Mouse (Mus musculus): Measurements from ENCODE around the gene Arl11.

Gene Arl11

DNA sequence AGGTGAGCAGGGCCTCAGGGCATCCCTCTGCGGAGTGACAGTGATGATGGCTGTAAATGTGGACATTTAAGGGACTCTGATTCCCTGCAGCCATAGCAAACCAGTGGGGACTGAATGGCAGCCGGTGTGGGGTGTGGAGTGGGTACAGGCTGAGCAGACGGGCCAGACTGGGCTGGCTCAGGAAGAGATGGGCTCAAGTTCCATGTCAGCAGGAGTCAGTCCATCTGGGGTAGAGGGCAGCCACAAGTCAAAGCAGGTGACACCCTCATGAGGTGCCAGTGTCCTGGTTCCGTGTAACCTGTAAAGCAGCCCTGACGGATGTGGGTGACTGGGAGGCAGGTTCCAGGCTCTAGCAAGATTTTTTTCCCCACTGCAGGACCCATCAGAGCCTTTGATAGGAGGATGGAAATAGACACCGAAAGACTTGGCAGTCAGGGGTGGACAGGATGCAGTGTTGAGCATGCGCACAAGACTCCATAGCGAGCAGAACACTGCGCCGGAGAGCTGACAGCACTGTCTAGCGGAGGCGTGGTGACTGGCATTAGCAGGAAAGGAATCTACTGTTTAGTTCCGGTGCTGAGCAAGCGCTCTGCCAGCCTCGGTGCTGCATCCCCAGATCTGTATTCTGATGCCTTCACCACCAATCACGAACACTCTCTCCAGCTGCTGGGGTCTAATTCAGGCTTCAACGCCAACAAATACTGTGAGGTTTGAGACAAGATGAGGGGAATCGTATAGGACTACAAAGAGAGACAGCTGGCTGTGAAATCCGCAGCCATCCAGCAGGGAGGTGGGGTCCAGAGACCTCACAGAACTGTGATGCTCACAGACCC lies 18.3 kb downstream of the Arl11 start:
- DNase-seq (ENCODE audit: extremely low read depth, insufficient read length, low spot score) = no peak

DNA sequence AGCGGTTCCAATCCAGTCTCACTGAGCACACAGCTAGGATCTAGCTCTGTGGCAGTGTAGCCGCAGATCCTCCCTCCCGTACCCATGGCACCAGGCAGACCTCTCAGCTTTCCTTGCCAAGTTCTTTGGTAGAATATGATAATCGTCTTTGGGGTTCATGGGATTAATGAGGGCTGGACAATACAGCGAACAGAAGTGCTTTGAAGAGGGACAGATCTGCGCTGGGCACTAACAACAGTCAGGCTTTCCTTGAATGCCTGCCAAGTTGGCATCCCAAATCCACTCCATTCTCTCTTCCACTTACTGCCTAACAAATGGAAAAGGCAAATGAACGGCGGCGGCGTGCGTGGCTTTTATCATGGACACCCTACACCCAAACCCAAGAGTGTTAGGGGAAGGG lies 21.0 kb downstream of the Arl11 start:
- DNase-seq (ENCODE audit: extremely low read depth, insufficient read length, low spot score) = no peak

DNA sequence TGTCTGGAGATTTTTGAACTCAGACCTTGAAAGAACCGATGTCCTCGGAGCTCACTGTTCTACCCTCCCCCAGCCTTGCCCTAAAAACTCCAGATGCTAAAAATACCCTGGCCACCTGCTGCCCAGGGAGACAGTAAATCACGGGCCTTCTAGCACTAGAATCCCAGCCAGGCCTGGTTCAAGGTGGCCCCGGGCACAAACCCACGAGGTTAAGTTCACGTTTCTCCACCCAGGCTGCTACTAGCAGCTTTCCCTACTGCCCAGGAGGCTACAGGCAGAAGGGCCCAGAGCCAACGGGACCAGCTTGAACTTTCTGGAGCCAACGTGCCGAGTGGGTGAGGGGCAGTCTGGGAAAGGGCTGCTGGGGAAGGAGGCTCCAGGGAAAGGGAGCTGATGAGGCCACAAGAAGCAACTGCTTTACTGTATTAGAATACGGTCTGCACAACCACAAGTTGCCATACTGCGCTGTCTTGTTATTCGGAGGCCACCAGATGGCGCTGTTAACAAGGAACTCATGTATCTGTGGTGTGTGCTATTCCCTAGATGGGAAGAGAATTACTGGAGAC lies 21.5 kb downstream of the Arl11 start:
- DNase-seq (ENCODE audit: extremely low read depth, insufficient read length, low spot score) = peak; percentile 63

DNA sequence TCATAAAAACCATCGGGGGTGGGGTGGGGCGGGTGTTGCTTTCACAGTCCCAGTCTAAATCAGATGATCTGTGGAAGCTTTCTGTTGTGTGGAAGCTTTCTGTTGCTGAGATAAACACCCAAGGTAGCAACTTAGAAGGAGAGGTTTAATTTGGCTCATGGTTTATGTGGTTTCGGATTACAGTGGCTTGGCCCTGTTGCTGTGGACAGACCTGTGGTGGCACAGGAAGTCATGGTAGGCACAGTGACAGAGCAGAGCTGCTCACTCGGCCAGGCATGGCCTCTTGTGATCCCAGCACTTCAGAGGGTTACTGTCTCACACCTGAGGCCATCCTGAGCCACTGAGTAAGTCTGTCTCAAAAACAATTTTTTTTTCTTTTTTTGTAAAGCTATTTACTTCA lies 29.8 kb downstream of the Arl11 start:
- peak; percentile 22 for DNase-seq (ENCODE audit: extremely low read depth, insufficient read length, low spot score)

DNA sequence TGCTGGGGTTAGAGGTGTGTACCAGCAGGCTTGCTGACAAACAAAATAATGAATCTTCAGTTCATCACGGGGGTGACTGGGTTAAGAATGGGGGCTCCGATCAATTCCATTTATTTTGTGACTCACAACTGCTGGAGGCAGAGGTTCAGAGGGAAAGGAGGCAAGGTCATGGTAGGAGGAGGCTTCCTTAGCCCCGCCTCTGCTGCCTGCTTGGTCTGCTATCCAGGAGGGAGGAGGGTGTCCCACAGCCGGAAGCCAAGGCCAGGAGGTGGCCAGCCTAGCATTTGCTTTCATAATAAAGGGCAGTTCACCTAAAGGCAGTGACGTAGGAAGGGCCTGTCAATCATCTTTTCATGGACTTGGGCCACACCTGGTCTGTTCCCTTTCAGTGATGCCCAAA lies 35.0 kb downstream of the Arl11 start:
- DNase-seq (ENCODE audit: extremely low read depth, insufficient read length, low spot score) = no peak

DNA sequence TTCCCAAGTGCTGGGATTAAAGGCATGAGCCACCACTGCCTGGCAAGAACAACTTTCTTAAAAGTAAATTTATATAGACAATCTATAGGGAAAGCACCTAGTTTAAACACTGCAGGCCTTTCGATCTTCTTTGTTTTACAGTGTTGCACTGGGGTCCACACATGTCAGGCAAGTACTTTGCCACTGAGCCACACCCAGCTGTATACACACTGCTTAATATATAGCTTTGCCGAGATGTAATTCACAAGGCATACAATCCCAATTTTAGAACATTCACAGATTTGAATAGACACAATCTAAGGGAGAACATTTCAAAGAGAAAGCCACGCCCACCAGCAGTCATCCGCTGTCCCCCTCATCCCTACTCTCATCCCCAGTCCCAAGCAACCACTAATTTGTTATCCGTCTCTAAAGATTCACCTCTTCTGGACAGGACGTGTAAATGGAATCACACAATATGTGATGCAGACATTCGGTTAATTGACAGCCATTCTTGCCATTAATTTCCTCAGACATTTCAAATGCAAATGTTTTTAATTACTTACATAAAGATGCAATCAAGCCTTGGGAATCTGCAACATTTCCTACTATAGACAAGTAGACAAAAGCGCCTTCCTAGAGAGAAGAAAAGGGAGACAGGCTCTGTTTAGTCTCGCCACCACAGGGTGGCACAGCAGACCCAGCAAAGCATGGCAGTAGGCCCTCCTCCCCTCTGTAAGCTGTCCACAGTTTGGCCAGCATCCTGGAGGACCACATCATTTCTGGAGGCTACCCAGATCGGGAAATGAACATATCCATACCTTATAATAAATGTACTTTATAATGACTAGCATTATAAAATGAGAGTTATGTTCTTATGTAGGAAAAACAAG lies 37.5 kb downstream of the Arl11 start:
- no peak for DNase-seq (ENCODE audit: extremely low read depth, insufficient read length, low spot score)

DNA sequence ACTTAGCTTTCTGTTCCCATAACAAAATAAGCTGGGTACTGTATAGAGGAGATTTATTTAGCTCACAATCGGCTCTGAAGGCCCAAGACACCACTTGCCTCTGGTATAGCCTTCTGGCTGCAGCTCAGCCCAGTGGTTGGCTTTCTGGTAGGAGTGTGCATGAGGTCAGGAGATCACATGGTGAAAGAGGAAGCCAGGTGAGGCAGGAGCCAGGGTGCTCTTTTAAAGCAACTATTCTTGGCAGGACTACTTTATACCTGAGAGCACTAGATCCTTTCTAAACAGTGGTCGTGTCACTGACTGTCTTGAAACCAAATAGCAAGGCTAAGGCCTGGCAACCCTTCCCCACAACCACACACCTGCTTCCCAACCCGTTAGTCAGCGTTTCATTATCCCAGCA lies 40.3 kb downstream of the Arl11 start:
- DNase-seq (ENCODE audit: extremely low read depth, insufficient read length, low spot score) = no peak

DNA sequence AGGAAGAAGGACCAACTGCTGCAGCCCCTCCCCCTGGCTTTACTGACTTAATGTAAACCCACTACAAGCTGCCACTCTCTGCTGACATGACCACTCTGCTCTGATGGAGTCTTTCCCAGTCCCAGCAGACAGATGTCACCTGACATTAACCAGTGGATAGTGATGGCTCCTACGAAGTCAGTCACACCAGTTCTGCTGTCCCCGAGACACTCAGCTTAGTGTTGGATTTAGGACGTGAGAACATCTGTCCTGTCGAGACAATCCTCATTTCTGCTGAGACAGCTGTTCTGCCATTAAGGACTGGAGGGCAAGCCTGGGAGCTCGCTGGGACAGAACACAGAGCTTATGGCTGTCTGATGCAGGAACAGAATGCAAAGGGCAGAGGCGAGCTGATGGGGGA lies 41.3 kb downstream of the Arl11 start:
- DNase-seq (ENCODE audit: extremely low read depth, insufficient read length, low spot score) = no peak

DNA sequence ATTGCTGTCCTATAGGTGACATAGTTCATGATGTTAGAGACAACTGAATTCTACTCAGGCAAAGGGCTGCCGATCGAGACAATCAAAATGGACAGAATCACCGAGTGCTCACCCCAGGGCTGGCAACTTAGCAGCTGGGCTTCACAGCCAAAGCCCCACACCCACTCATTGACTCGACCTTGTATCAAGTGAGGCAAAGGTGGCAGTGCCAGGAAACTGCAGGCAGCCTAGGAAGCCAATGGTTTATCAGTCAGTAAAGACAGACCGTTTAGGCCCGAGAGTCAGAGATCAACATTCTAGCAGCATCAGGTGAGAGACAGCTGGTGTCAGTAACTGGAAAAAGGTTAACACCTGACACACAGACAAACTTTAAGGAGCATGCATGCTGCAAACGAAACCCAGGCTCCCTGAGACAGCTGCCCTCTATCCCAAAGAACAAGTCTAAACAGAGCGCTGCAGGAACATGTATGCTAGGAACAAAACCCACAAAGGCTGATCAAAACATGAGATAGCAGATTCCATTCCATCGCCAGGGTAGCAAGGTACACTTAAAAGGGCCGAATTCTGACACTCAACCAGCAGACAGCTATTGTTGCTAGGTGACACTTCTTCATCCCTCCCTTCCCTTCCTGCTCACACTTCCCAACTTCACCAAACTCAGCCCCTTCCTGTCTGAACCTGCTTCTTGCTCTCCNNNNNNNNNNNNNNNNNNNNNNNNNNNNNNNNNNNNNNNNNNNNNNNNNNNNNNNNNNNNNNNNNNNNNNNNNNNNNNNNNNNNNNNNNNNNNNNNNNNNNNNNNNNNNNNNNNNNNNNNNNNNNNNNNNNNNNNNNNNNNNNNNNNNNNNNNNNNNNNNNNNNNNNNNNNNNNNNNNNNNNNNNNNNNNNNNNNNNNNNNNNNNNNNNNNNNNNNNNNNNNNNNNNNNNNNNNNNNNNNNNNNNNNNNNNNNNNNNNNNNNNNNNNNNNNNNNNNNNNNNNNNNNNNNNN lies 45.0 kb downstream of the Arl11 start:
- no peak for DNase-seq (ENCODE audit: extremely low read depth, insufficient read length, low spot score)

DNA sequence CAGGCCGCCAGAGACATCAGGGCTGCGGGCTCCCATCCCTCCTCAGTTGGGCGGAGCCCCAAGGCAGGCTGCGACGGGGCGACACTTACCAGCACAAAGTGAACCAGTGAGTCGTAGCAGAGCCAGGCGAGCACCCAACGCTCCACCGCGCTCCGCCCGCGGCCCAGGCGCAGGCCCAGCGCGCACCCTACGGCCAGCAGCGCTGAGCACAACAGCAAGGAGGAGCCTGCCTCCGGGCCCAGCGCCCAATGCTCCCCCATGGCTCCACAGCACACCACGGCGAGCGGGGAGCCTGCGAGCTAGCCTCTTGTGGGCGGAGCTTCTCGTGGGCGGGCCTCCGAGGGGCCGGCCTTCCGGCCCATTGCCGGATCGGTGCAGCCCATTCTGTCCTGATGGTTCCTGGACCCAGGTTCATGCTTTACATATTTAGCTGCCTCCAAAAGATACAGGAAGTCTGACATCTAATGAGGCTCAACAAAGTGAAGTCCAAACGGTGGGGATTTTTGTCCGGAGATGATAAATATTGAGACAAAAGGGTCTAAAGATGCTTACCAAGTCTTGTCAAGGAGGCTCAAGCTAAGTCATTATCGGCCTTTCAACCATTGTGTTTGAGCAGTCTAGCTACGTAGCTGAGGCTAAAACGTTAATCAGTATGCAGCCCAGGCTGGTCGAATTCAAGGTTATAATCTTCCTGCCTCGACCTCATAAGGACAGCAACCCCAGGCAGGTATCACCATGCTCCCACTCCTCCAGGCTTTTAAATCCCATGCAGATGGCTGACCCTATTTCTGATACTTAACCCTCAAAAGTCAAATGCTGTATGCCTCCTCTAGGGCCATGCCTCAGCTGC lies 50.8 kb downstream of the Arl11 start, which contains the start of gene Ebpl:
TSS of gene Ebpl (minus strand) at position 309 of the 850 bp plus-strand sequence.
- DNase-seq (ENCODE audit: extremely low read depth, insufficient read length, low spot score) = peak; percentile 99

DNA sequence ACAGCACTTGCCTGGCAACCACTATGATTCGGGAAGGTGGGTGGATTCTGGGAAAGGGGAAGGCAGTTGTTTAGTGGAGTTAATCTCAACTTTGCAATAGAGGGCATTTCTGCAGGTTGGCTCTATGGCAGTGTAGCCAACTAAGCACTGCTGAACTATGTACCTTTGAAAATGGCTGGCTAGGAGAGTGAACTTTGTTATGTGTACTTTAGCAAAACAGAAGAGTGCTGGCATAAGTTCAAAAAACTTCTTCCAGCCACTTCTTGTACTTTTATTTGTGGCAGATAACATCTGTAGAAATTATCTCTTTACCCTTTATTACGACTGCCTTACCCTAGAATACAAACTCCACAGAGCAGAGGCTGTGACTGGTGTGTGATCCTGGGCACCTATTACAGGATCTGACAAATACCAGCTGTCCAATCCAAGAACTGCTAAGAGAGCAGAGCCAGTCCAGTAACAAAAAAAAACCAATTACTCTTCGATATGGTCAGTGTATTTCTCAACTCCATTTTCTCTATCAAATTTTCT lies 51.5 kb downstream of the Arl11 start:
- no peak for DNase-seq (ENCODE audit: extremely low read depth, insufficient read length, low spot score)

Data from 3134 (cell line).